Mouse (Mus musculus) mesoderm, embryonic 11.5 days (tissue): ENCODE measurements at regions not wholly inside any gene's neighbourhood (a gene's known extent, or its start where the extent isn't known, plus 50 kb on each side); places are given as distances from the start of the nearest gene placed in this dataset.

Experiments used
- DNase-seq: peaks from one replicate; pipeline ENCODE4 v3.0.0-alpha.2; 2012; ENCODE audit warnings: low read depth, low spot score

DNA sequence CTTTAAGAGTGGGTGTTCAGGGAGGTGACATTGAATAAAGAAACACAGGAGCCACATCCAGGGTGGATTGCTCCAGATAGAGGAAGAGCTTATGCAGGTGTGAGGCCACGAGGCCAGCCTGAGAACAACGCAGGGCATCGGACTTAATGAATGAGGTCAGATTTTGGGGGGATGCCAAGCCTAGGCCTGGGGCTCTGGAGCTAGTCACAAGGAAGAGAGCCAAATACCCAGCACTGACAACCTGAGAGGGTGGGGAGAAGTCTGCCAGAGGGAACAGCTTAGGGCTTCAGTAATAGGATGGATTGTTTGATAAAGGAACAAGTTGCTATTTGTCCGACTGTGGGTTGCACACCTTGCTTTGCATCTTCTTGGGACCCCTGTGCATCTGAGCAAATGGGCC lies 203.1 kb upstream of the Hes1 start:
- DNase-seq, result no peak

- no peak for DNase-seq
Observed at GRCm38 (mm10) chr16:29865075-29865740, 199.0 kb upstream of the Hes1 start.

DNA sequence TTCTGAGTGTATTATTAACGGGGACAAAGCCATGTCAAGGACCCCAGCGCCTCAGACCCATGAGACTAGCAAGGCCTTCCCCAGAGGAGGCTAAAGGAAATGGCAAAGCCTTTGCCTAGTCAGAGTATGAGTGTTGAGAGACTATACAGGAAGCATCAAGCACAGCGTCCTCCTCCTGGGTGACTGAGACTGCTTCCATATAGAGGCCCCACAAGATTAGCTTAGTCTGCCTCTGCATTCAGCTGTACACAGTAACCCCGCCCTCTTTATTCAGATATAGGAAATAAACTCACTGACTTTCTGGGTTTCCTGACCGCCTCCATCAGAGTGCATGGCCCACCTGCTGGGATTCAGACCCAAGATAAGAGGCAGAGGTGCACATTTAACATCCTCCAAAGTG lies 192.8 kb upstream of the Hes1 start:
- no peak for DNase-seq

GRCm38 (mm10) chr16:29876196-29876595 lies 188.0 kb upstream of the Hes1 start:
- no peak for DNase-seq

- no peak for DNase-seq
Observed at GRCm38 (mm10) chr16:29877372-29878123, 186.6 kb upstream of the Hes1 start.

- DNase-seq, result no peak
Observed at GRCm38 (mm10) chr16:29879665-29880064, 184.5 kb upstream of the Hes1 start.

- no peak for DNase-seq
Observed at GRCm38 (mm10) chr16:29881497-29881896, 182.7 kb upstream of the Hes1 start.

GRCm38 (mm10) chr16:29882226-29882972 lies 181.8 kb upstream of the Hes1 start:
- DNase-seq, result no peak

DNA sequence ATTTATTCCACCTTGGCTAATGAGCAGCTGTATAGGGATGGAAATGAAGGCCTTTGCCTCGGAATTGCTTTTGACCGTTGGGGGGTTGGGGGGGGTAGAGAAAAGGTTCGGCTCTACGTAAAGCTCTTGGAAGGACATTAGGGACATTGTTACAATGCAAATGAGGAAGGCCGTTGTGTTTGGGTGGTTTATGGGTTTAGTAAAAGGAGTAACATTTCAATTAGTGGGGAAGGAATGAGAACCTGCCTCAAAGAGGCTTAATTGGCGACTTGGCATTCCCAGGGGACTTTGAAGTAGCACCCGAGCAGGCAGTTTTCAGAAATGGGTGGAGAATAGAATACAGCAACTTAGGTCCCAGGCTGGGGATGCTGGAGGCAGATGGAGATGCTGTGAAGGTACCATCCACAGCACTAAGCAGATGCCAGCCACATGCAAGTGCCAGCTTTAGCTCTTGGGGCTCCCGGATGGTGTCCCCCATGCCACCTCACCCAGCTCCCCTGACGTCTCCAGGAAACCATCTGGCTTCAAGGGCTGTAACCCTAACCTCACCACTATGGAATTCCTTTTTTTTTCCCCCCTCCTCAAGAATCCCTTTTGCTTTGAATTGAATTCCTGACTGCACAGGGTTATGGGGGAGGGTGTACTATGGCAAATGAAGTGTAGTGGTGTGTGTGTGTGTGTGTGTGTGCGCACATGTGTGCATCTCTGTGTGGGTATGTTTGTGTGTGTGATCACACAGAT lies 180.8 kb upstream of the Hes1 start:
- DNase-seq, result peak; percentile 80

DNA sequence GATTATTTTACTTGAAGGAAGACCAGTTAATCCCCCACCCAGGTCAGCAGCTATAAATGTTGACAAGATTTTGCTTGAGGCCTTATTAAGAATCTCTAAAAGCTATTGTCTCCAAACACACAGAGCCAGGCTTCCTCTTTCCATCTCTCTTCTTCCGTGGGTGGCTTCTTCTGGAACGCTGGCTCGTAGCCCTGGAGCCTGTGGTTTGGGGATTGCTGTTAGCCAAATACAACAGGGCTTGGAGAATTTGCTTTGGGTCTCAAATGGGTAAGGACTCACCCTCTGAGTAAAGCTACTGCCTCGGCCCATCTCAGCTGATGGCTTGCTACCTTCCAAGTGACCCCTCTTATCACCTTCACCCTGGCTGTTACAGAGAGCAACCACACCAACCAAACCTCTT lies 179.3 kb upstream of the Hes1 start:
- DNase-seq, result no peak

DNA sequence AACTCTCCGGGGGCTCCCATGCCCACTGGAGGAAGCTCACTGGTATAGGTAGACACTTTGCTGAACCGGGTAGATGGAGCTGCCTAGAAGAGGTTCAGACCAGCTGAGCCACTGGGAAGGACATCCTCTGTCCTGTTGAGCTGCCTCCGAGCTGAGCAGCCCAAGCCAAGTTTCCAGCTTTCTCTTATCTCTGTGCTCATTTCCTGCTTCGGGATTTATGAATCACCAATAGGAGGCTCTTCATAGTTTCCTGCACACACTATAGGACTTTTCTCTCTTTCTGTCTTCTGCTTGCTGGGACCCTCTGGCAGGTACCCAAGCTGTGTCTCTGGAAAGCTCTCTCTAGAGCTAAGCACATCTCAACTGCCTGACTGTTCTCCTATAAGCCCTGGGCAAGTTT lies 177.4 kb upstream of the Hes1 start:
- no peak for DNase-seq

- no peak for DNase-seq
Observed at GRCm38 (mm10) chr16:29889346-29889745, 174.8 kb upstream of the Hes1 start.

GRCm38 (mm10) chr16:29891472-29891871 lies 172.7 kb upstream of the Hes1 start:
- no peak for DNase-seq

DNA sequence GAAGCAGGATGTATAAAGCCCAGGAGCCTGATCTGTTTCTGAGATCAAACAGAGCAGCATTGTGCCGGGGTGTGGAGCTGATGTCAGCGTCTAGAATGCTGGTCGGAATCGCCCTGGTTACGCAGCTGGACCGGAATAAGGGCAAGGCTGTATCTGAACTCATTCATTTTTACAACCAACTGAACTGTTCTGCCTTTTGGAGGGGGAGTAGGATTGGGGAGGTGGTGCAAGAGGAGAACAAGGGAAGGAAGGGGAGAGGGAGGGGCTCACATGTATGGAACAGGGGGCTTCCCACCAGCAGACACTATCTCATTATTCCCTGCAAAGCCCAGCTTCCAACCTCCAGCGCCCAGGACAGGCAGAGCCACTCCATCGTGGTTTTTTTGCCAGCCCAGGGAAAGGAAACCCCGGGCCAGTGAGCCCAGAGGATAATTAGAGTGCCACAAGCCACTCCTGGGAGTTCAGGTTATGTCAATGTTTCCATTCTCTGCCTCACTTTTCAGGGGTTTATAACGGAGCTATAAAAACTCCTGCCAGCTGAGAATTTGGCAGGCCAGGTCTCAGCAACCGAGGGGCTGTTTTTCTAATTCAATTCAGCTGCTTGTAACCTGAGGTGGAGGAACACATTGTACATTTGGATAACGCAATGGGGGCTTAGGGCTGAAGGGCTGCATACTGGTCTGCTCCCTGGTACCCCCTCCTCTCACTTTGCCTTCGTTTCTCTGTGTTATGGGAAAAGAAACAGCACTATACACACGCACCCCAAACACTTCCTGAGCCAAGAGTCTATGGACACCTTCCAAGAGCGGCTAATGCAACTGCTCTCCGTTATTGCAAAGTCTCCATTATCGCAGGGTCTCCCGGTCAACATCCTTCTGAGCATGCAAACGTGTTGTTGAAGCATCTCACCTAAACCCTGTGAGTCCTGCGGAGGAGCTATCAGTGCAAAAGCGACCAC lies 170.0 kb upstream of the Hes1 start:
- DNase-seq, result peak; percentile 80

GRCm38 (mm10) chr16:29896393-29896792 lies 167.8 kb upstream of the Hes1 start:
- no peak for DNase-seq

GRCm38 (mm10) chr16:29903510-29903909 lies 160.7 kb upstream of the Hes1 start:
- DNase-seq, result no peak

DNA sequence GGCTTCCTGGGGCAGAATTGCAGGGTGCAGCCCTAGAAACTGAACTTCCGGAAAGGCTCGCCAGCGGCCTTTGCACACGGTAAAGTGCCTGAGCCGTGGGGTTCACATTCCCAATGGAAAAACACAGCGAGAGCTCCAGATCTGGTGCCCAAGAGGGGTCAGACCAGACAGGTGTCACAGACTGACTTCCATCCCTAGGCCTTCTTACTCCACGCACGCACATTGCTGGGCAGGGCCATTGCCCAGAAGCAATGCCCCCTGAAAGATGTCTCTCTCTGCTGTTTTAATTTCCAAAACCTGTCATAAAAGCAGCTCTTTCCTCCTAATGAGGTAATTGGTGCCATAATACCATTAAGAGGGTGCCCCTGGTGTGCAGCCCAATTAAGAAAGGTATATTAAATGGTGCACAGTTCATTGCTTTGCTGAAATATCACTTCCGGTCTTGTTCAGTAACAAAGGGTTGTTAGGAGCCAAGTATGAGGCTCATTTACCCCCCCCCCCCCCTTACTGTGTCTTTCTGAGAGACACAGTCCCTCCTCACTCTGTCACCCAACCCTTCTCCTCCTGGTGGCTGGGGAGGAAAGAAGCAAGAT lies 159.9 kb upstream of the Hes1 start:
- DNase-seq, result no peak

DNA sequence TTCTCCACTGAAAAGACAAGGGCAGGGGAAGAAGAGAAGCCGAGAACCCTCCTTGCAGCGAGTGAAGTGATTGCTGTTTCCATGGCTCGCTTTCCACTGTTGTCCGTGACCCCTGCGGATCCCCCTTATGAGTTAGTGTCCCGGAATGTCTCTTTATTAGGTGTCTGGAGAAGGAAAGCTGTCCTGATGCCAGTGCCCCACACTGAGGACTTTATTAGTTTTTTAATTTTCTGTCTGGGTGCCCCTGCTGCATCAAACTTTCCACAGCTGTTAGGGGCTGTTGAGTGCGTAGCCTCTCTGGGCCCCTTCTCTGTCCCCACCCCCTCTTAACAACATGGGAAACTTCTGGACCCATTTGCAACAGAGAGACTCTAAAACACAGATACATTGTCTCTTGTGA lies 156.9 kb upstream of the Hes1 start:
- no peak for DNase-seq

DNA sequence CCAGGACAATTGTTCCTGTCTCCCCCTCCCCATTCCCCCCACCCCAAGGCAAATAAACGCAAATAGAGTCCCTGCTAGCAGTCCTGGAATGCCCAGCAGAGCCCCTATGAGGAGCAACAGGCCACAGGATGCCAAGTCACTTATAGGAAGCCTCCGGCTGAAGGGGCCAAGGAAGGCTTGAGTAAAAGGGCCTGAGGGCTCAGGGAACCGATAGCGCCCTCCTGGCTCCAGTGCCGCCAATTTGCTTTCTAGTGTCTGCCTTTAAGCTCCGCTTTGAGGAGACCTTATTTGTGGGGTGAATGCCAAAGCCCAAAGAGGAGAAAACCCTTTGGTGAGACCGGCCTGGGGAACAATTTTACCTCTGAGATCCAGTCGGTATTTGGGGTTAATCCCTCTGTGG lies 156.2 kb upstream of the Hes1 start:
- DNase-seq, result no peak

GRCm38 (mm10) chr16:29909923-29910465 lies 154.2 kb upstream of the Hes1 start:
- no peak for DNase-seq
